Mouse (Mus musculus) spleen, adult 18-20 months (tissue): Measurements from ENCODE around the gene Flad1.

Experiments used
- DNase-seq, 2 experiments: peaks; one replicate each; pipeline ENCODE4 v3.0.0; 2022; ENCODE audit warnings: mixed read lengths in 2 of 2

The Flad1 gene

GRCm38 (mm10) chr3:89425876-89426275 is 14.2 kb upstream of the Flad1 start:
- DNase-seq = no peak

GRCm38 (mm10) chr3:89425141-89425525 is 13.5 kb upstream of the Flad1 start:
- no peak for DNase-seq

GRCm38 (mm10) chr3:89424416-89425140 is 12.9 kb upstream of the Flad1 start:
- no peak for DNase-seq

GRCm38 (mm10) chr3:89422556-89423205 is 11.0 kb upstream of the Flad1 start:
- no peak for DNase-seq

- no peak for DNase-seq
Measured at GRCm38 (mm10) chr3:89421810-89422473, 10.3 kb upstream of the Flad1 start.

GRCm38 (mm10) chr3:89421002-89421774 is 9.5 kb upstream of the Flad1 start:
- DNase-seq = no peak

GRCm38 (mm10) chr3:89420421-89420820 is 8.8 kb upstream of the Flad1 start:
- DNase-seq = no peak

GRCm38 (mm10) chr3:89419981-89420380 is 8.3 kb upstream of the Flad1 start:
- DNase-seq = no peak

GRCm38 (mm10) chr3:89419571-89419970 is 7.9 kb upstream of the Flad1 start:
- DNase-seq = no peak

- DNase-seq = peak in 1 of 2 experiments; percentile 50
Measured at GRCm38 (mm10) chr3:89418861-89419250, 7.2 kb upstream of the Flad1 start.

- peak; percentile 80 to 84 for DNase-seq
Measured at GRCm38 (mm10) chr3:89418170-89418860, 6.6 kb upstream of the Flad1 start, which contains the start of the genes Cks1b and Shc1. TSS of gene Cks1b (minus strand) at chr3:89418383. TSS of gene Shc1 (plus strand) at chr3:89418443.

GRCm38 (mm10) chr3:89417840-89418169 is 6.1 kb upstream of the Flad1 start:
- DNase-seq = no peak

GRCm38 (mm10) chr3:89417131-89417530 is 5.5 kb upstream of the Flad1 start:
- DNase-seq = no peak

GRCm38 (mm10) chr3:89416158-89416557 is 4.5 kb upstream of the Flad1 start:
- DNase-seq = no peak

GRCm38 (mm10) chr3:89410864-89411263 is 806 bp downstream of the Flad1 start:
- no peak for DNase-seq

GRCm38 (mm10) chr3:89409701-89410100 is 2.0 kb downstream of the Flad1 start:
- DNase-seq = no peak

- no peak for DNase-seq
Measured at GRCm38 (mm10) chr3:89408448-89408847, 3.2 kb downstream of the Flad1 start.

GRCm38 (mm10) chr3:89406887-89407286 is 4.8 kb downstream of the Flad1 start:
- no peak for DNase-seq

GRCm38 (mm10) chr3:89402693-89403092 is 9.0 kb downstream of the Flad1 start, which contains the start of gene Lenep:
TSS of gene Lenep (minus strand) at chr3:89402793.
- DNase-seq = no peak

GRCm38 (mm10) chr3:89401329-89401728 is 10.3 kb downstream of the Flad1 start:
- DNase-seq = no peak

GRCm38 (mm10) chr3:89396654-89397005 is 15.0 kb downstream of the Flad1 start:
- no peak for DNase-seq
